Mouse (Mus musculus) intestine, embryonic 15.5 days (tissue): ENCODE measurements around the gene Sik2. TPM values are rescaled to one million over a fixed set of nuclear protein-coding genes. Genes with fewer than 3 reads are reported as not detected.

Experiments
- ATAC-seq: fragments of 200-750 bp; cut with Nextera tagmentation; 2 replicates; pipeline ENCODE4 v1.8.0; 2017; ENCODE audit warnings: moderate TSS enrichment, moderate library complexity
- H3K27ac ChIP-seq: fragments of 300-500 bp; sonication (generic); 2 replicates; pipeline ENCODE4 v1.5.1; 2015; ENCODE audit warnings: mild to moderate bottlenecking, inconsistent platforms
- H3K27me3 ChIP-seq: fragments of 300-500 bp; sonication (generic); replicated peaks from 2 replicates; pipeline ENCODE4 v1.6.1; 2015; ENCODE audit warnings: inconsistent platforms
- H3K36me3 ChIP-seq: fragments of 300-500 bp; sonication (generic); 2 replicates; pipeline ENCODE4 v1.6.1; 2015; ENCODE audit warnings: inconsistent platforms
- H3K4me1 ChIP-seq: fragments of 300-500 bp; sonication (generic); replicated peaks from 2 replicates; pipeline ENCODE4 v1.6.1; 2015; ENCODE audit warnings: inconsistent platforms
- H3K4me2 ChIP-seq: fragments of 300-500 bp; sonication (generic); replicated peaks from 2 replicates; pipeline ENCODE4 v1.6.1; 2015; ENCODE audit warnings: mild to moderate bottlenecking, inconsistent platforms
- H3K4me3 ChIP-seq: fragments of 300-500 bp; sonication (generic); replicated peaks from 2 replicates; pipeline ENCODE4 v1.5.1; 2015; ENCODE audit warnings: inconsistent platforms
- H3K9ac ChIP-seq: fragments of 300-500 bp; sonication (generic); 2 replicates; pipeline ENCODE4 v1.6.1; 2015; ENCODE audit warnings: inconsistent platforms
- H3K9me3 ChIP-seq: fragments of 300-500 bp; sonication (generic); 2 replicates; pipeline ENCODE4 v1.6.1; 2016; ENCODE audit warnings: inconsistent platforms
- WGBS: fragments of 180-500 bp; shearing (Covaris S2); methylation state at CpG from one replicate; pipeline ENCODE4 v1.1.7; 2015; 5-methylcytosine and 5-hydroxymethylcytosine counted together
- polyA plus RNA-seq: library from polyadenylated mRNA; unstranded; fragments of >200 nt; fragmentation: Nextera tagmentation; extraction: Ambion mirVana; gene quantifications from 2 replicates; pipeline ENCODE4 v1.2.1, GENCODE M21; 2015

The Sik2 gene
- polyA plus RNA-seq, 1 experiment from 2014 or later: 14.6 TPM

- Histone ChIP-seq H3K36me3 (peaks cover 11% of the 10 kb centered on the region), H3K27me3 (no peaks in the 10 kb centered on the region), H3K9ac (no peak overlapping the region), H3K4me2 (no peak overlapping the region), H3K9me3 (no peaks in the 10 kb centered on the region), H3K4me3 (no peak overlapping the region), H3K4me1 (peaks cover 16% of the 10 kb centered on the region; the same call in 1 of the 2 replicates), H3K27ac (no peak overlapping the region)
- no peak for ATAC-seq
- WGBS: 80% methylated on average over 3 of the region's 3 CpGs
Observed at GRCm38 (mm10) chr9:50890494-50891090, 118.3 kb downstream of the Sik2 start.

GRCm38 (mm10) chr9:50889964-50890363, 118.9 kb downstream of the Sik2 start:
- Histone ChIP-seq H3K36me3 (peaks cover 11% of the 10 kb centered on the region), H3K9me3 (no peaks in the 10 kb centered on the region), H3K4me2 (no peak overlapping the region), H3K9ac (no peak overlapping the region), H3K4me1 (peaks cover 20% of the 10 kb centered on the region), H3K27ac (no peak overlapping the region), H3K4me3 (no peak overlapping the region), H3K27me3 (no peaks in the 10 kb centered on the region)
- WGBS: 87% methylated on average over 4 of the region's 4 CpGs
- no peak for ATAC-seq

GRCm38 (mm10) chr9:50889211-50889610, 119.7 kb downstream of the Sik2 start:
- Histone ChIP-seq H3K9me3 (no peaks in the 10 kb centered on the region), H3K36me3 (peaks cover 7% of the 10 kb centered on the region; the same call in 1 of the 2 replicates), H3K4me3 (no peak overlapping the region), H3K27me3 (no peaks in the 10 kb centered on the region), H3K27ac (no peak overlapping the region), H3K9ac (no peak overlapping the region), H3K4me1 (peaks cover 27% of the 10 kb centered on the region), H3K4me2 (no peak overlapping the region)
- WGBS: 55% methylated on average over 6 of the region's 6 CpGs
- no peak for ATAC-seq

- no peak overlapping the region for H3K4me3 ChIP-seq
- peaks cover 28% of the 10 kb centered on the region for H3K4me1 ChIP-seq
- H3K9me3 ChIP-seq: no peaks in the 10 kb centered on the region
- H3K27ac ChIP-seq: 0 out of 2 replicates have a peak overlapping the region, but pooled peaks have one; percentile 17
- ATAC-seq: no peak
- H3K9ac ChIP-seq: no peak overlapping the region
- H3K27me3 ChIP-seq: no peaks in the 10 kb centered on the region
- H3K36me3 ChIP-seq: 0 out of 2 replicates have a peak, but pooled peaks cover 4% of the 10 kb centered on the region
- WGBS: 32% methylated on average over 4 of the region's 4 CpGs
- no peak overlapping the region for H3K4me2 ChIP-seq
Observed at GRCm38 (mm10) chr9:50887351-50887750, 121.5 kb downstream of the Sik2 start.

GRCm38 (mm10) chr9:50886870-50887269, 122.0 kb downstream of the Sik2 start:
- 100% methylated on average over 1 of the region's 1 CpGs for WGBS
- H3K4me3 ChIP-seq: no peak overlapping the region
- H3K27ac ChIP-seq: 0 out of 2 replicates have a peak overlapping the region, but pooled peaks have one; percentile 17
- H3K27me3 ChIP-seq: no peaks in the 10 kb centered on the region
- H3K9ac ChIP-seq: no peak overlapping the region
- peaks cover 28% of the 10 kb centered on the region for H3K4me1 ChIP-seq
- ATAC-seq: peak; percentile 12; the same call in 1 of the 2 replicates
- H3K36me3 ChIP-seq: 0 out of 2 replicates have a peak, but pooled peaks cover 4% of the 10 kb centered on the region
- no peaks in the 10 kb centered on the region for H3K9me3 ChIP-seq
- no peak overlapping the region for H3K4me2 ChIP-seq

GRCm38 (mm10) chr9:50885600-50885987, 123.3 kb downstream of the Sik2 start:
- 32% methylated on average over 1 of the region's 1 CpGs for WGBS
- H3K4me2 ChIP-seq: no peak overlapping the region
- no peak for ATAC-seq
- no peak overlapping the region for H3K9ac ChIP-seq
- 0 out of 2 replicates have a peak overlapping the region, but pooled peaks have one; percentile 23 for H3K27ac ChIP-seq
- H3K9me3 ChIP-seq: no peaks in the 10 kb centered on the region
- H3K36me3 ChIP-seq: peaks cover 3% of the 10 kb centered on the region; the same call in 1 of the 2 replicates
- H3K27me3 ChIP-seq: no peaks in the 10 kb centered on the region
- H3K4me1 ChIP-seq: peaks cover 28% of the 10 kb centered on the region
- no peak overlapping the region for H3K4me3 ChIP-seq

- Histone ChIP-seq H3K9ac (no peak overlapping the region), H3K4me2 (no peak overlapping the region), H3K36me3 (peaks cover 7% of the 10 kb centered on the region; the same call in 1 of the 2 replicates), H3K4me1 (peaks cover 28% of the 10 kb centered on the region), H3K4me3 (no peak overlapping the region), H3K27me3 (no peaks in the 10 kb centered on the region), H3K9me3 (no peaks in the 10 kb centered on the region), H3K27ac (peak overlapping the region; percentile 54; the same call in 1 of the 2 replicates)
- ATAC-seq: 0 out of 2 replicates have a peak, but pooled peaks have one; percentile 18
- 52% methylated on average over 10 of the region's 10 CpGs for WGBS
Observed at GRCm38 (mm10) chr9:50884741-50885599, 123.9 kb downstream of the Sik2 start.

- Histone ChIP-seq H3K4me1 (peaks cover 28% of the 10 kb centered on the region), H3K27me3 (no peaks in the 10 kb centered on the region), H3K36me3 (peaks cover 12% of the 10 kb centered on the region; the same call in 1 of the 2 replicates), H3K9me3 (no peaks in the 10 kb centered on the region), H3K4me3 (no peak overlapping the region), H3K27ac (no peak overlapping the region), H3K9ac (0 out of 2 replicates have a peak overlapping the region, but pooled peaks have one; percentile 6), H3K4me2 (no peak overlapping the region)
- no peak for ATAC-seq
- WGBS: 78% methylated on average over 8 of the region's 8 CpGs
Observed at GRCm38 (mm10) chr9:50884093-50884492, 124.8 kb downstream of the Sik2 start.

GRCm38 (mm10) chr9:50882183-50882582, 126.7 kb downstream of the Sik2 start:
- no peak for ATAC-seq
- Histone ChIP-seq H3K4me3 (no peak overlapping the region), H3K27me3 (no peaks in the 10 kb centered on the region), H3K4me2 (no peak overlapping the region), H3K36me3 (peaks cover 12% of the 10 kb centered on the region; the same call in 1 of the 2 replicates), H3K27ac (no peak overlapping the region), H3K9ac (no peak overlapping the region), H3K9me3 (no peaks in the 10 kb centered on the region), H3K4me1 (peaks cover 22% of the 10 kb centered on the region)
- 80% methylated on average over 2 of the region's 2 CpGs for WGBS

GRCm38 (mm10) chr9:50877431-50877830, 131.4 kb downstream of the Sik2 start:
- no peaks in the 10 kb centered on the region for H3K27me3 ChIP-seq
- ATAC-seq: no peak
- no peak overlapping the region for H3K27ac ChIP-seq
- peaks cover 26% of the 10 kb centered on the region for H3K36me3 ChIP-seq
- H3K9ac ChIP-seq: no peak overlapping the region
- 77% methylated on average over 3 of the region's 3 CpGs for WGBS
- H3K4me3 ChIP-seq: no peak overlapping the region
- no peak overlapping the region for H3K4me2 ChIP-seq
- no peaks in the 10 kb centered on the region for H3K9me3 ChIP-seq
- H3K4me1 ChIP-seq: no peaks in the 10 kb centered on the region

- Histone ChIP-seq H3K27me3 (no peaks in the 10 kb centered on the region), H3K9me3 (no peaks in the 10 kb centered on the region), H3K4me1 (no peaks in the 10 kb centered on the region), H3K4me3 (no peak overlapping the region), H3K27ac (no peak overlapping the region), H3K4me2 (no peak overlapping the region), H3K36me3 (peaks cover 26% of the 10 kb centered on the region), H3K9ac (no peak overlapping the region)
- WGBS: 94% methylated on average over 3 of the region's 3 CpGs
- ATAC-seq: no peak
Observed at GRCm38 (mm10) chr9:50876287-50876686, 132.6 kb downstream of the Sik2 start.

- no peak overlapping the region for H3K4me3 ChIP-seq
- 97% methylated on average over 4 of the region's 4 CpGs for WGBS
- no peaks in the 10 kb centered on the region for H3K9me3 ChIP-seq
- peaks cover 22% of the 10 kb centered on the region for H3K36me3 ChIP-seq
- no peak overlapping the region for H3K4me2 ChIP-seq
- H3K4me1 ChIP-seq: no peaks in the 10 kb centered on the region
- no peak overlapping the region for H3K9ac ChIP-seq
- no peaks in the 10 kb centered on the region for H3K27me3 ChIP-seq
- ATAC-seq: no peak
- no peak overlapping the region for H3K27ac ChIP-seq
Observed at GRCm38 (mm10) chr9:50875470-50875869, 133.4 kb downstream of the Sik2 start.
